Mouse (Mus musculus) thymus, adult 2 months (tissue): ENCODE measurements at regions not wholly inside any gene's neighbourhood (a gene's known extent, or its start where the extent isn't known, plus 50 kb on each side); places are given as distances from the start of the nearest gene placed in this dataset.

ENCODE experiments used
- DNase-seq: peaks from one replicate; pipeline ENCODE4 v3.0.0; 2021
- H3K27ac ChIP-seq: fragments of 200-500 bp; 2 replicates; pipeline ENCODE4 v1.5.1; 2012; ENCODE audit warnings: low read length, control low read depth; ENCODE audit not compliant: control insufficient read depth, insufficient read depth
- H3K27me3 ChIP-seq: fragments of 200-500 bp; 2 replicates; pipeline ENCODE4 v1.6.1; 2012; ENCODE audit warnings: mild to moderate bottlenecking, low read length, moderate library complexity, mixed read lengths; ENCODE audit not compliant: control insufficient read depth, insufficient read depth
- H3K36me3 ChIP-seq: fragments of 200-500 bp; 2 replicates; pipeline ENCODE4 v1.6.1; 2012; ENCODE audit warnings: mild to moderate bottlenecking, low read length, moderate library complexity; ENCODE audit not compliant: control insufficient read depth, insufficient read depth
- H3K4me1 ChIP-seq: fragments of 200-500 bp; replicated peaks from 2 replicates; pipeline ENCODE4 v1.6.1; 2012; ENCODE audit warnings: low read length; ENCODE audit not compliant: control insufficient read depth, insufficient read depth
- H3K4me3 ChIP-seq: fragments of 200-500 bp; 2 replicates; pipeline ENCODE4 v1.5.1; 2012; ENCODE audit warnings: mild to moderate bottlenecking, low read length, control low read depth, moderate library complexity; ENCODE audit not compliant: control insufficient read depth, insufficient read depth
- CTCF ChIP-seq: fragments of 200-500 bp; IDR thresholded peaks from 2 replicates; pipeline ENCODE4 v1.5.1; 2012; ENCODE audit warnings: mild to moderate bottlenecking, control low read depth, low read length, moderate library complexity, borderline replicate concordance; ENCODE audit not compliant: control insufficient read depth, poor library complexity, insufficient read depth; ENCODE audit errors: extremely low read depth
- POLR2A ChIP-seq: fragments of 200-500 bp; IDR thresholded peaks from 2 replicates; pipeline ENCODE4 v1.6.1; 2012; ENCODE audit warnings: mild to moderate bottlenecking, low read length, control low read depth, moderate library complexity; ENCODE audit not compliant: control insufficient read depth, poor library complexity, insufficient read depth; ENCODE audit errors: extremely low read depth
- WGBS: fragments of 180-500 bp; shearing (Covaris S2); methylation state at CpG from one replicate; pipeline ENCODE4 v1.1.7; 2018; 5-methylcytosine and 5-hydroxymethylcytosine counted together

DNA sequence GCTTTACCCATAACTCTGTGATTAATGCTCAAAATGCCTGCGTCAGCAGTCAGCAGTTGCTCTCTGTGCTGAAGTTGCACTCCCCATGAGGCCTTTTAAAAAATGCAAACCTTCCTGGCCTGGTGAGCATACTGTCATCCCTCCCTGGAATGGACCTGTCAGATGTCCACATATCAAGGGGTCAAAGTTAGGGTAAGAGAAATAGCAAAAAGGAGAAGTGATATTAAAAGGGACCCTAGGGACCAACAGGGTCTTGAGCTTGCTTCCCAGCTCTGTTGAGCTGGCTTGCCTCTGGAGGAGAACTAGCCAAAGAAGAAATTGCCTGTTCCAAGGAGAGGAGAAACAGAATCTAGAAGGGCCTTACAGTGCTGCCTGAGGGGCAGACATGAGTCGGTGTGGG is 293.3 kb upstream of the Nrp1 start:
- no peaks in the 10 kb centered on the region for H3K27me3 ChIP-seq
- H3K4me3 ChIP-seq = no peak overlapping the region
- H3K4me1 ChIP-seq = no peaks in the 10 kb centered on the region; the same call in 1 of the 2 replicates
- TF ChIP-seq CTCF = no peak
- H3K36me3 ChIP-seq = no peaks in the 10 kb centered on the region
- H3K27ac ChIP-seq = no peak overlapping the region
- WGBS = 97% methylated on average over 2 of the region's 2 CpGs
- DNase-seq = no peak

DNA sequence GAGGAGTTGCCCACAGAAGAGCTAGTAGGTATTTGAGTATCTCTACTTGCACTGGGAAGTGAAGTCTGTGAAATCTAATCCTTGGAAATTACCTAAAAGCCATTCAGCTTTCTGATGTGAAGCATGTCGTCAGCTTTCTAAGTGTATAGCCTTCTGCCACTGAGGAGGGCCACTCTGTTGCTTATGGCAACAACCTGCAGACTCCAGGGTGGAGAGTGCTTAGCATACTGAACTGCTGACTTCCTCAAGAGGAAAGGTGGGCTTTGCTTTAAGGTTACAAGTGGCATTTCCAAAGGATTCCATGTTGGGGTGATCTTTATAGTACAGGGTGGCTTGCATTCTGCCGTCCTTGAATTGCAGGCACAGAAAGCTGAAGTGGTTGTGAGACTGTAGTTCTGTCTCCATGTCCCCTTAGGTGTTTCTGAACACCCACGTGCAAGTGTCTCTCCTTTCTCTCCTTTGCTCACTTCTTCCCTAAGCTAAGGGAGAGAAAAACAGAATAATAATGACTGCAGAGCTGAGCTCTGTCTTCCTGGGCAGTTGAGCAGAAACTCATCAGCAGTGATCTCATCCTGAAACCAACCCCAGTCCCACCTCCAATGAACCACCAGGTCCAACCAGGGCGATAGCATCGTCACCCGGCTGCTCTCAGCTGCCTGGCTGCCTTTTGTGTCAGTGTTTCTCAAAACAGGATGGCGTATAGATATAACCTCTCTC is 292.3 kb upstream of the Nrp1 start:
- 91% methylated on average over 7 of the region's 7 CpGs for WGBS
- no peak overlapping the region for H3K27ac ChIP-seq
- H3K4me3 ChIP-seq = no peak overlapping the region
- H3K36me3 ChIP-seq = no peaks in the 10 kb centered on the region
- no peak for DNase-seq
- H3K4me1 ChIP-seq = no peaks in the 10 kb centered on the region; the same call in 1 of the 2 replicates
- TF ChIP-seq CTCF = no peak
- no peak for TF ChIP-seq POLR2A
- no peaks in the 10 kb centered on the region for H3K27me3 ChIP-seq

DNA sequence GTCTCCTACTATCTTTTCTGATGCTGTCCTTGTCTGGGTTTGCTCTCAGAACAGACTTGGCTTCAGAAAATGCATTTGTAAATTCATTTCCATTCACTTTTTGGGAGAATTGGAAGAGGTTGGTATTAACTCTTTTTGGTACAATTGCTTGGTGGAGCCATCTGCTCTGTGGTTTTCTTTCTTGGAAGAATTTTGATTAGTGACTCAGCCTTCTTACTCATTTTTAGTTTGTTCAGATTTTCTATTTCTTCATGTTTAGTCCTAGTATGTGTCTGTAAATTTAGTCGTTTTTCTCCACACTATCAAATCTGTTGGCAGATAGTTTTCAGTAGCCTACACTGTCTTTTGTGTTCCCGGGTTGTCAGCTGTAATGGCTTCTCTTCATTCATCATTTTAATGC is 288.7 kb upstream of the Nrp1 start:
- no peak for DNase-seq
- 88% methylated on average over 2 of the region's 2 CpGs for WGBS
- TF ChIP-seq CTCF (no peak), POLR2A (no peak)
- Histone ChIP-seq H3K27me3 (no peaks in the 10 kb centered on the region), H3K27ac (no peak overlapping the region), H3K4me3 (no peak overlapping the region), H3K36me3 (no peaks in the 10 kb centered on the region), H3K4me1 (no peaks in the 10 kb centered on the region)

DNA sequence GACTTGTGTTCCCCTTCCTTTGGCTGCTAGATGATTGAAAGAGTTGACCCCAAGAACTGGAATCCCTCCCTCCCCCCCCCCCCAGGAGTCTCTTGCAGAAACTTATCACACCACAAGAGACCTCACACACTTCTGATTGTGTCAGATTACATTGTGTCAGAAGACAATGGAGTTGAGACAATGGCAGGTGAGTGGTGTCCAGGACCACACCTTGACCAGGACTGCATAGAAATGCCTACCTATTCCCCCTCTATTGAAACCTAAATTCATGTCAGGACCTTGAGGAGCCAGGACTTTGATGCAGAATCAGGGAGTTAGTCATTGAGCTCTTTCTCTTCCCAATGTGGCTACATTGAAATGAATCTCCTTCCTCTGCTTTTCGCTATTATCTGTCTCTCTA is 282.8 kb upstream of the Nrp1 start:
- WGBS = 96% methylated on average over 1 of the region's 1 CpGs
- no peak for DNase-seq
- Histone ChIP-seq H3K4me3 (no peak overlapping the region), H3K27me3 (no peaks in the 10 kb centered on the region), H3K27ac (no peak overlapping the region), H3K4me1 (no peaks in the 10 kb centered on the region), H3K36me3 (no peaks in the 10 kb centered on the region)
- TF ChIP-seq CTCF (no peak), POLR2A (no peak)

DNA sequence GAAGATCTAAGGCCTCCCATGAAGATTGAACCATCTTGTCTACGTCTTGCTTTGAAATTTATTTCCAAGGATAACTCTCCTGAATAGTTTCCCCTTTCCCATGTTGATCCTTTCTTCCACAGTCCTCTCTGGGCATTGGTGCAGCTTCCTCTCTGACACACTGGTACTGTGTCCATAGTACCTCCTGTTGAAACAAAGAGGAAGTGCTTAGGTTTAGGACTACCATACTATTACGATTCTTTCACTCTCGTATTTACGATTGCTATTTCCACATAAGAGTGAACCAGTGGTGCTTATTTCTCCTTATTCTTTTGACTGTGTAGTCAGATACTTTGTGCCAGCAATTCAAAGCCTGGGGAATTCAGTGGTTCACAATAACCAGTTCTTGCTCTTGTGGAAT is 282.2 kb upstream of the Nrp1 start:
- 91% methylated on average over 4 of the region's 4 CpGs for WGBS
- H3K36me3 ChIP-seq = no peaks in the 10 kb centered on the region
- no peak for TF ChIP-seq POLR2A
- TF ChIP-seq CTCF = no peak

DNA sequence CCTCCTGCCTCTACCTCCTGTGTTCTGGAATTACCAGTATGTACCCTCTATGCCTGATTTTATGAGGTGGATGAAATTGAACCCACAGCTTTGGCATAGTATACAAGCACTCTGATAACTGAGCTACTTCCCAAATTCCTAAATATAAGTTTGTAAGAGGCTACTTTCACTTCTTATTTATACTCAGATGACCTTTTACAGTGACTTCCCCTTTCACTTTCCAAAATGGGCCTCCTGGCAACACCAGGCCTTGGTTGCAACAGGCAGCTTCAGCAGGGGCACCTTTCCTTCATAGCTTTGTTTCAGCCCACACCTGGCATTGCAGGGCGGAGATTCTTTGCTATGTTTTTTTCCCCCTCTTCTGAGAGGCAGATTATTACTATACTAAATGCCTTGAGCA is 279.7 kb upstream of the Nrp1 start:
- no peaks in the 10 kb centered on the region for H3K4me1 ChIP-seq
- no peaks in the 10 kb centered on the region for H3K27me3 ChIP-seq
- H3K36me3 ChIP-seq = no peaks in the 10 kb centered on the region
- 54% methylated on average over 1 of the region's 1 CpGs for WGBS
- no peak overlapping the region for H3K27ac ChIP-seq
- H3K4me3 ChIP-seq = no peak overlapping the region
- TF ChIP-seq CTCF (no peak), POLR2A (no peak)
- DNase-seq = no peak

More for the DNA sequence above, 282.2 kb upstream of the Nrp1 start:
- Histone ChIP-seq H3K27ac (no peak overlapping the region), H3K27me3 (no peaks in the 10 kb centered on the region), H3K4me3 (no peak overlapping the region), H3K4me1 (no peaks in the 10 kb centered on the region)
- no peak for DNase-seq

DNA sequence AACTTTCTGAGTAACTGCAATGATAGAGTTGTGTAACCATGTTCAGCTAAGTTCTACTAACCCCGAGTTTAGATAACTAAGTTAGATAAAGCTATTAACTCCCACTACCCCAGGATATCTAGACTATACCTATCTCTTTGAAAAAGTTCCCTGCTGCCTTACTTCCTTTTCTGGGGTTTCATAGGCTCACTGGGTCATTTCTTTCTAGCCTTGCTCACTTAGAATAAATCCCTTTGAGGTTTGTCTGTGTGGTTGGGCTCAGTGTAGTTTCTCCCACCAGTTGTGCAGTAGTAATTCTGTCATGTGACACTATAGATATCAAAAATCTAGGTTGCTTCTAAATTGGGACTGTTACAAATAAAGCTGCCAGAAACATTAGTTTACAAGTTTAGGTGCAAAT is 272.6 kb upstream of the Nrp1 start:
- no peaks in the 10 kb centered on the region for H3K4me1 ChIP-seq
- no peaks in the 10 kb centered on the region for H3K36me3 ChIP-seq
- H3K4me3 ChIP-seq = no peak overlapping the region
- no peaks in the 10 kb centered on the region for H3K27me3 ChIP-seq
- no peak for DNase-seq
- no peak for TF ChIP-seq CTCF
- no peak for TF ChIP-seq POLR2A
- H3K27ac ChIP-seq = no peak overlapping the region
- WGBS = 16% methylated on average over 1 of the region's 1 CpGs
